Mouse (Mus musculus) forelimb bud, embryonic 11.5 days (tissue): ENCODE measurements around the gene Vmn2r83.
"Not testable (repeated sequence)": the region's sequence is repeated elsewhere in the genome, so short reads cannot be mapped to it uniquely, and the experiment has no call there.

Experiments
- DNase-seq: peaks from one replicate; pipeline ENCODE4 v3.0.0-alpha.2; 2012; ENCODE audit warnings: low read depth, low spot score

Gene Vmn2r83

DNA sequence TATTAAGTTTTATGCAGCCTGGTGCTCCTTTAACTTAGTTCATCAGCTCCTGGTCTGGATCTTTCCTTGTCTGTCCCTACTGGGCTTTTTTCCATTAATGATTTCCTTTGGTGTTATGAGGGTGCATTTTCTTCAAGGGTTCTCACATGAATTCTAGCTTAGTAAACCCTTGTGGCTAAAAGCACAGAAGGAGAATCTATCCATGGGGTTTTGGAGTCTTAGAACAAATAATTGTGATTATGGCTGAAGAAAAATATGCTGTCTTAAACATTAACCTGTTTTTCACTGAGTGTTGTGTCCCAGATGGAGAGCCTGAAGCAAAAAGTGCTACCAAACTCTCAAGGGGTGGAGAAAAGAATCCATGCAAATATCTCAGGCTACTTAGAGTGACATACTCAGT lies at the start of gene Vmn2r83:
Vmn2r83 (plus strand) TSS at position 301 of the 400 bp plus-strand sequence.
- no peak for DNase-seq

GRCm38 (mm10) chr10:79435141-79435820 lies 33.2 kb upstream of the Vmn2r83 start:
- not testable (repeated sequence) for DNase-seq

- no peak for DNase-seq
Measured at GRCm38 (mm10) chr10:79495886-79496285, 27.4 kb downstream of the Vmn2r83 start.

GRCm38 (mm10) chr10:79496701-79497288 lies 28.3 kb downstream of the Vmn2r83 start:
- DNase-seq, result no peak

- no peak for DNase-seq
Measured at GRCm38 (mm10) chr10:79502830-79503644, 34.5 kb downstream of the Vmn2r83 start.

- DNase-seq, result no peak
Measured at GRCm38 (mm10) chr10:79506709-79507108, 38.2 kb downstream of the Vmn2r83 start.

- DNase-seq, result no peak
Measured at GRCm38 (mm10) chr10:79524433-79524832, 55.9 kb downstream of the Vmn2r83 start.

- DNase-seq, result no peak
Measured at GRCm38 (mm10) chr10:79525456-79526325, 57.2 kb downstream of the Vmn2r83 start.

GRCm38 (mm10) chr10:79526661-79527452 lies 58.3 kb downstream of the Vmn2r83 start:
- DNase-seq, result no peak

- DNase-seq, result no peak
Measured at GRCm38 (mm10) chr10:79527453-79527845, 58.9 kb downstream of the Vmn2r83 start.

- DNase-seq, result no peak
Measured at GRCm38 (mm10) chr10:79528081-79528480, 59.5 kb downstream of the Vmn2r83 start.

GRCm38 (mm10) chr10:79530241-79530640 lies 61.7 kb downstream of the Vmn2r83 start:
- DNase-seq, result no peak

DNA sequence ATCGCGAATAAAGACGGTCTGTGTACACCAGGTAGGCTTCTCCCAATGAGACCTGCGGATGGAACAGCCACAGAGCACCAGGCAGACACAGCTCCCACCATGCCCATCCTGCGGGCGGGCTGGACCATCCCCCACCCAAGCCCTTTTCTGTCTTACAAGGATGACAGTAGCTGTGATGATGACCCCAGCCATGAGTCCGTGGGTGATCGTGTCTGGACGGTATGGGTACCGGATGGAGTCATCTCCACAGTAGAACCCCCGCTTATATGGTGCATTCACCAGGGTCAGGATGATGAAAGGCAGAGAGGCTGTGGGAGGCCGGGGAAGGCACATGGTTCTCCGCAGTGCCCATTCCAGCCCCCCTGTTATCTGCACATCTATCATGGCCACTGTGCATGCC lies 62.2 kb downstream of the Vmn2r83 start:
- no peak for DNase-seq

DNA sequence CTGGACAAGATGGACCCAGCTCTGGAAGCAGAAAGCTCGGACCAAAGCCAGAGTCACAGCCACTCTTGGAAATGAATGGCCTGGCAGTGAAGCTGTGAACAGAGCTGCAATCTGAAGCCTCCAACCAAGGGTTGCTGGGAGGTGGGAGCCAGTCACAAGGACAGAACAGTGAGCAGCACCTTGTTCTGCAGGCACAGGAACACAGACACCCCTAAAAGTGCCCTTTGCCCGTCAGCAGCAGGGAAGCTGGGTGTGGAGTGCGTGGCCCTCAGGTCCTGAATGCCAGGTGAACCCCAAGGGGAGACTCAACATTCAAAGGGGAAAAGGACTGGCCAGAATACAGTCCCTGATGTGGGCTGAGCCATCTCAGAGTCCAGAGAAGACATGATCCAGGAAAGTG lies 63.1 kb downstream of the Vmn2r83 start:
- DNase-seq, result no peak

DNA sequence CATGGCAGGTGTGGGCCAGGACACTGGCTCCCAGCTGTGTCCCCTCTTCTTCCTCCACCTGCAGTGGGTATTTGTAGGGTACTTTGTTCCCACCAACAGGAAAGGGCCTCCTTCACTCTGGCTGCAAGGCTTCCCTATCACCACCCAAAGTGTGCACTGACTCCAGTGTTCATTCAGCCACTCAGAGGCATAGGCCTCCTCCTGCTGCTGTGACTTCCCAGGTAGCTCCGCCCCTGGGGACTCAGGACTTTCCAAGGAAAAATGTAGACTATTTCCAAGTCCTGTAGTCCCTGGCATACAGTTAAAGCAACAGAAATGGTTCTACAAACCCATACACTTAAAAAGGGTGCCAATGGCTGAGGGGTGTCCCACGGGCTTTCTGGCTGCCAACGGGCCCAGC lies 64.1 kb downstream of the Vmn2r83 start:
- DNase-seq, result peak; percentile 14

DNA sequence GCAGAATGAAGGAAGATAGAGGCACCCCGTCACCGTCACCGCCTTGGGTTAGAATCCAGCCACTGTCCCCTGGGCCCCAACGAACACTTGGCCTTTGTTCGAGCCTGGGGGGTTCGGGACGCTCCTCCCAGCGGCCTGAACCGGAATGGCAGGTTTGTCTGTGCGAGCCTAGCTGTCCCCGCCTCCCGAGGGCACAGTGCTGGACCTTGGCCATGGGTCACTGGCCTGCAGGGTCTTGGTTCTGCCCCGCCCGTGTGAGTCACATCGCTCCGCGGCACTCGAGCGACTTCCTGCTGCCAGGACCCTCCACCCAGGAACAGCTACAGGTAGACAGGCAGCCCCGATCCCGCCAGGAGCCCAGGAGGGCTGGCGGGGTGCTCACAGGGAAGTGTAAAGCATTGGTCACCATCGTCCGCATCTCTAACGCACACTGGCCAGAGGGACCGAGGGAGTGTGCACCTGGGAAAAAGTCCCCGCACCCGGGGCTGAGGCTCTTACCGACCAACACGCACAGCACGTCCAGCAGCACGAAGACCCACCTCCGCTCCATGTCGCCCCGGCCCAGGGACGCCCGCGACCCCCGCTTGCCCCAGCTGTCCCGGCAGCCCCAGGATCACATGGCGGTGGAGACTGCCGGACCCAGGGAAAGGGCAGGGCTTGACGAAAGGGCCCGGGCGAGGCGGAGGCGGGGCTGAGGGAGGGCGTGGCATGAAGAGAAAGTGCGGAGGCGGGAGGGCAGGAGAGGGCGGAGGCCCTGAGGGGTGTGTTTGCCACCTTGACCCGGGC lies 64.8 kb downstream of the Vmn2r83 start, which contains the start of gene Plpp2:
Plpp2 (minus strand) TSS at position 671 of the 786 bp plus-strand sequence.
- peak; percentile 57 for DNase-seq

DNA sequence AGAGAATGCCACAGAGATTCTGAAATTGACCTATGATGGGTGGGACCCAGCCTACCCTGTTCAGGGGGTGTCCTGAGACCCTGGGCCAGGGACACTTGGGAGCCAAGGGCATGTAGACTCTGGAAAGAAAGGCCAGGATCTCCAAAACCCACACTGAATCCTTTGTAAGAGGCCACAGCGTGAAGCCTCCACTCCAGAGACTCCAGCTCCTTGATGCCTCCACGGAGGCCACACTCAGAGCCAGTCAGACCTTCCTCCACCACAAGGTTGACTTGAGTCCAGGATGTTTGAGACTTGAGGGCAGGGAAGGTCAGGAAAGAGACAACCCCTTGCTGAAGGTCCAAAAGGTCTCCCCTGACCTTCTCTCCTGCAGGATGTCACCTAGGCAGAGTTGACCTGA lies 65.9 kb downstream of the Vmn2r83 start:
- no peak for DNase-seq

- no peak for DNase-seq
Measured at GRCm38 (mm10) chr10:79535431-79535830, 66.9 kb downstream of the Vmn2r83 start.

DNA sequence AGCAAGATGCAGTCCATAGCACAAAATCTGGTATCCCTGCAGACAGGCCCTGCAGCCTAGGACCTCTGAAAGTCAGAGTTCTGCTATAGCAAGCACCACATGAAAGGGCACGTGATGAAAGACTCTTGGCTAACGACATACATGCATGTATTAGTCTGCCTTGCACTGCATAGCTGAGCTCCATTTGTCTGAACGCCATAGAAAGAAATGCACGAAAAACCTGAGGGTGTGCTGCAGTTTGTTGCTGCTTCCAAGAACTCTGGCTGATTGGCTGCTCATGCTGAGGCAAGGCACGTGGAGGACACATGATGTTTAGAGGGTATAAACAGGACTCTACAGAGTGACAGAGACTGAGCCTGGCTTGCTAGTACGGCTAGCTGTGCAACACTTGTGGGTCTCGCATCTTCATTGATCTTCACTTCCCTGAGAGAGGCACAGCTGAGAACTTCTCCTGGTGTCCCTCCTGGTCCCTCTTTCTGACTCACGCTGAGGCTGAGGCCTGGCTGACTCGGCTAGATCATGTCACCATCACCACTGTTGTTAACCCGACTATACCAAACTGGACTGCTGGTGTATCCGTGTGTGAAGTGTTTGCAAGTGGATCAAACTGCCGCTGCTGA lies 68.0 kb downstream of the Vmn2r83 start:
- DNase-seq, result no peak
